Mouse (Mus musculus) small intestine, adult 2 months (tissue): ENCODE measurements around the gene Ssxb10.

ENCODE experiments used
- CTCF ChIP-seq: fragments of 200-500 bp; IDR thresholded peaks from 2 replicates; pipeline ENCODE4 v1.5.1; 2012; ENCODE audit warnings: low read depth, mild to moderate bottlenecking, control low read depth, inconsistent platforms, low read length, moderate library complexity, mixed read lengths; ENCODE audit not compliant: insufficient replicate concordance, insufficient read length; ENCODE audit errors: extremely low read depth
- POLR2A ChIP-seq: fragments of 200-500 bp; IDR thresholded peaks from 2 replicates; pipeline ENCODE4 v1.6.1; 2012; ENCODE audit warnings: low read depth, mild to moderate bottlenecking, control low read depth, inconsistent platforms, low read length, moderate library complexity

GRCm38 (mm10) chrX:8288621-8289020, 38.6 kb upstream of the Ssxb10 start:
- TF ChIP-seq CTCF = no peak
- no peak for TF ChIP-seq POLR2A
